Comparison of ENCODE assay signal across 8 mouse cellular contexts in genomic region chr2:125248256-125248655, GRCm38 (mm10). TPM values are rescaled to one million over a fixed set of nuclear protein-coding genes. Genes with fewer than 3 reads are reported as not detected.
DNase-seq lines count a peak whose midpoint lies in the region; ATAC-seq and TF ChIP-seq lines count a peak whose summit lies in the region.

No protein-coding gene starts in this region.

- H3K27ac ChIP-seq in left cerebral cortex, adult 2 months, result no peak overlapping the region; the same call in 1 of the 2 replicates
- peak overlapping the region; percentile 94 for H3K27ac ChIP-seq in embryonic facial prominence, embryonic 14.5 days (replicated peaks; ENCODE audit: low read depth, low read length)
- H3K27ac ChIP-seq in intestine, embryonic 14.5 days (ENCODE audit: low read depth), result peak overlapping the region; percentile 95; the same call in 1 of the 2 replicates
- no peak overlapping the region for H3K27ac ChIP-seq in neural tube, embryonic 11.5 days (ENCODE audit: low read depth, low read length)

- H3K36me3 ChIP-seq in embryonic facial prominence, embryonic 14.5 days (ENCODE audit: control insufficient read depth, insufficient read depth, low read length), result peaks cover 39% of the 10 kb centered on the region
- peaks cover 34% of the 10 kb centered on the region for H3K36me3 ChIP-seq in intestine, embryonic 14.5 days (ENCODE audit: control insufficient read depth, insufficient read depth, low read length)
- peaks cover 2% of the 10 kb centered on the region; the same call in 1 of the 2 replicates for H3K36me3 ChIP-seq in neural tube, embryonic 11.5 days (ENCODE audit: control insufficient read depth, insufficient read depth, low read length)

- peak overlapping the region; percentile 87 for H3K9ac ChIP-seq in embryonic facial prominence, embryonic 14.5 days (ENCODE audit: low read depth, low read length)
- peak overlapping the region; percentile 84 for H3K9ac ChIP-seq in intestine, embryonic 14.5 days (ENCODE audit: low read length)
- peak overlapping the region; percentile 82 for H3K9ac ChIP-seq in neural tube, embryonic 11.5 days (ENCODE audit: low read length)

- intact Hi-C loops in left cerebral cortex, adult 2 months (cut with DNase I), result no loop called here
- intact Hi-C loops in left cerebral cortex, postnatal 10 days (cut with DNase I), result no loop called here

- H3K4me3 ChIP-seq in left cerebral cortex, adult 2 months, result peak overlapping the region; percentile 80
- peak overlapping the region; percentile 79 for H3K4me3 ChIP-seq in embryonic facial prominence, embryonic 14.5 days (ENCODE audit: low read depth, low read length)
- H3K4me3 ChIP-seq in intestine, embryonic 14.5 days (ENCODE audit: low read depth, low read length), result peak overlapping the region; percentile 77
- H3K4me3 ChIP-seq in neural tube, embryonic 11.5 days (ENCODE audit: low read depth, low read length), result peak overlapping the region; percentile 65

- no peak for TF ChIP-seq CTCF in left cerebral cortex, adult 2 months (IDR thresholded peaks at IDR 0.05)

- no peaks in the 10 kb centered on the region for H3K27me3 ChIP-seq in embryonic facial prominence, embryonic 14.5 days (replicated peaks; ENCODE audit: control insufficient read depth, insufficient read depth, low read length)
- H3K27me3 ChIP-seq in intestine, embryonic 14.5 days (replicated peaks; ENCODE audit: control insufficient read depth, insufficient read depth, low read length), result no peaks in the 10 kb centered on the region
- no peaks in the 10 kb centered on the region for H3K27me3 ChIP-seq in neural tube, embryonic 11.5 days (ENCODE audit: control insufficient read depth, insufficient read depth, low read length)

- ATAC-seq in embryonic facial prominence, embryonic 14.5 days (ENCODE audit: low read depth), result no peak
- ATAC-seq in intestine, embryonic 14.5 days (replicated peaks; ENCODE audit: low FRiP score, low TSS enrichment, low read depth), result no peak
- ATAC-seq in neural tube, embryonic 11.5 days (ENCODE audit: insufficient read depth, low FRiP score, low TSS enrichment), result no peak
- no peak for ATAC-seq in cerebellum, adult (ENCODE audit: insufficient number of reproducible peaks, low FRiP score, low TSS enrichment)

- peak overlapping the region; percentile 77 for H3K4me2 ChIP-seq in embryonic facial prominence, embryonic 14.5 days (ENCODE audit: low read depth, low read length)
- peak overlapping the region; percentile 52 for H3K4me2 ChIP-seq in intestine, embryonic 14.5 days (ENCODE audit: low read length)
- peak overlapping the region; percentile 67 for H3K4me2 ChIP-seq in neural tube, embryonic 11.5 days (ENCODE audit: low read depth)

- no peak for DNase-seq in left cerebral cortex, adult 2 months (ENCODE audit: extremely low spot score in 1 of 2, low spot score in 2 of 2)
- DNase-seq in left cerebral cortex, postnatal 10 days (ENCODE audit: extremely low spot score in 1 of 2, low spot score in 2 of 2), result no peak
- DNase-seq in embryonic facial prominence, embryonic 14.5 days (ENCODE audit: low spot score), result no peak
- DNase-seq in intestine, embryonic 14.5 days (ENCODE audit: low spot score), result no peak
- DNase-seq in neural tube, embryonic 11.5 days (ENCODE audit: low spot score), result no peak
- no peak for DNase-seq in c-Kit-positive CD71-positive TER-119-positive erythroid progenitor cells, embryonic 14.5 days (ENCODE audit: low spot score)
- DNase-seq in adrenal gland, postnatal 4 days (ENCODE audit: low spot score in 2 of 2), result no peak

- 3% methylated on average over 8 of the region's 8 CpGs for WGBS in embryonic facial prominence, embryonic 14.5 days
- WGBS in intestine, embryonic 14.5 days, result 0% methylated on average over 8 of the region's 8 CpGs
- WGBS in neural tube, embryonic 11.5 days, result 3% methylated on average over 8 of the region's 8 CpGs

- H3K4me1 ChIP-seq in embryonic facial prominence, embryonic 14.5 days (ENCODE audit: control insufficient read depth, insufficient read depth, low read length), result peaks cover 18% of the 10 kb centered on the region
- H3K4me1 ChIP-seq in intestine, embryonic 14.5 days (replicated peaks; ENCODE audit: control insufficient read depth, insufficient read depth, low read length), result peaks cover 9% of the 10 kb centered on the region; the same call in 1 of the 2 replicates
- H3K4me1 ChIP-seq in neural tube, embryonic 11.5 days (ENCODE audit: control insufficient read depth, insufficient read depth, low read length), result peaks cover 10% of the 10 kb centered on the region

- no peaks in the 10 kb centered on the region for H3K9me3 ChIP-seq in embryonic facial prominence, embryonic 14.5 days (ENCODE audit: control insufficient read depth, low read length)
- H3K9me3 ChIP-seq in intestine, embryonic 14.5 days (ENCODE audit: control insufficient read depth, low read length), result no peaks in the 10 kb centered on the region
- H3K9me3 ChIP-seq in neural tube, embryonic 11.5 days (ENCODE audit: control insufficient read depth, low read length), result no peaks in the 10 kb centered on the region

RNA-seq across cellular contexts. Expression of gene Dut, which starts 1.3 kb away (rescaled TPM):
- 10 to 100 TPM; 23.7 to 26.7 TPM for total RNA-seq in left cerebral cortex, adult 2 months (2021)
- 10 to 100 TPM; 37.8 to 39.3 TPM for total RNA-seq in left cerebral cortex, postnatal 10 days (2021)
- 119 and 124 TPM in 2 replicates for polyA plus RNA-seq in embryonic facial prominence, embryonic 14.5 days (2014; fragmentation: Nextera tagmentation; extraction: Ambion mirVana)
- 157 and 162 TPM in 2 replicates for polyA plus RNA-seq in intestine, embryonic 14.5 days (2014; fragmentation: Nextera tagmentation; extraction: Ambion mirVana)
- polyA plus RNA-seq in neural tube, embryonic 11.5 days (2014; fragmentation: Nextera tagmentation; extraction: Ambion mirVana), result 171 and 175 TPM in 2 replicates
- 10 to 100 TPM; 73.2 to 75.0 TPM for total RNA-seq in adrenal gland, postnatal 4 days (2021)

Comparison
In these comparisons a context has a peak if more than half of its experiments do, and no peak if none do; other contexts are left out.
1. H3K27ac ChIP-seq: peak in embryonic facial prominence, embryonic 14.5 days (single experiment) and intestine, embryonic 14.5 days (single experiment); none in left cerebral cortex, adult 2 months (single experiment) and neural tube, embryonic 11.5 days (single experiment).
2. Peak in every context shown above with its lines, with median percentiles within 50 percentile points of each other: H3K4me3 ChIP-seq, H3K4me2 ChIP-seq and H3K9ac ChIP-seq.